Mouse (Mus musculus) erythroblast, embryonic 14.5 days (primary cell): ENCODE measurements at regions not wholly inside any gene's neighbourhood (a gene's known extent, or its start where the extent isn't known, plus 50 kb on each side); places are given as distances from the start of the nearest gene placed in this dataset.

ENCODE experiments used
- GATA1 ChIP-seq: IDR thresholded peaks from 2 replicates; pipeline ENCODE4 v1.6.1; 2012; ENCODE audit warnings: low read length, inconsistent platforms, mixed read lengths
- TAL1 ChIP-seq: IDR thresholded peaks from 3 replicates; pipeline ENCODE4 v1.6.1; 2012; ENCODE audit warnings: low read length, inconsistent platforms, mixed read lengths

DNA sequence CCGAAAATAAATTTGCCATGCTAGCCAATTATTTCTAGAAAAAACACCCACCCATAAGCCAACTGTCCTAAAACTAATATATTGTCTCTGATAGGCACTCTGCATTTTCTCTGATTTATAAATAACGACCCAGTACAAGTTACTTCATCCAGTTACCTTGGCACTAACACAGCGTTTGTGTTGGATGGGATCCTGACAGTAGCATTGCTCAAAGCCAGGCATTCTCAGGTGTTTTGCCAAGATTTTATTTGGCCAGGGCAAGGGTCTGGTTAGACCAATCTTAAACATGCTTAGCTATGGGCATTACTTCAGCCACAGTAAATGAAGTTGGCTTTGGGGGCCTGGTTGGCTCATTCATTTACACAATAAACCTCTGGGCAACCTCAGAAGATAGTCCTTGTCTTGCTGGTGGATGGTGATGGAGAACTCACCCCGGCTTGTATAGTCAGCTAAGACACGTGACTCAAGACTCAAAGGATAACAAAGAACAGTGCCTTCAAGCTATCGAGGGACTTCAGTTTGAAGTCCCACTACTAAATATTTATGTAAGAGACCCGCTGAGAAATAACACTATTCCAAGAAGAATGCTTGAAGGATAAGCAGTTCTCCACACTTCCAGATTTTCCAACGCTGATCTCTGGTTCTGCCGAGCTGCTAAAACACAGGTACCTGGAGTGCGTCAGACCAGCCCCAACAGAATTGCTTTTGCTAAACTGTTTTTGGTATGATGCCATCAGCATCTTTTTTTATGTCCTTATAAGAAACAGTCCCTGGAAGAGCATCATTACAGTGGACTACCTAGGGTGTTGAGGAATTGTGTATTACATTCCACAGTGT is 125.0 kb upstream of the Pkdcc start:
- TF ChIP-seq GATA1 (no peak), TAL1 (no peak)
